Mouse (Mus musculus) urinary bladder, postnatal 36 days (tissue): Measurements from ENCODE around the gene Six1.
"Not testable (repeated sequence)": the region's sequence is repeated elsewhere in the genome, so short reads cannot be mapped to it uniquely, and the experiment has no call there.

ENCODE experiments used
- DNase-seq, 2 experiments: peaks; one replicate each; pipeline ENCODE4 v3.0.0; 2022; ENCODE audit warnings: low spot score in 2 of 2, mixed read lengths in 1 of 2

Gene Six1

DNA sequence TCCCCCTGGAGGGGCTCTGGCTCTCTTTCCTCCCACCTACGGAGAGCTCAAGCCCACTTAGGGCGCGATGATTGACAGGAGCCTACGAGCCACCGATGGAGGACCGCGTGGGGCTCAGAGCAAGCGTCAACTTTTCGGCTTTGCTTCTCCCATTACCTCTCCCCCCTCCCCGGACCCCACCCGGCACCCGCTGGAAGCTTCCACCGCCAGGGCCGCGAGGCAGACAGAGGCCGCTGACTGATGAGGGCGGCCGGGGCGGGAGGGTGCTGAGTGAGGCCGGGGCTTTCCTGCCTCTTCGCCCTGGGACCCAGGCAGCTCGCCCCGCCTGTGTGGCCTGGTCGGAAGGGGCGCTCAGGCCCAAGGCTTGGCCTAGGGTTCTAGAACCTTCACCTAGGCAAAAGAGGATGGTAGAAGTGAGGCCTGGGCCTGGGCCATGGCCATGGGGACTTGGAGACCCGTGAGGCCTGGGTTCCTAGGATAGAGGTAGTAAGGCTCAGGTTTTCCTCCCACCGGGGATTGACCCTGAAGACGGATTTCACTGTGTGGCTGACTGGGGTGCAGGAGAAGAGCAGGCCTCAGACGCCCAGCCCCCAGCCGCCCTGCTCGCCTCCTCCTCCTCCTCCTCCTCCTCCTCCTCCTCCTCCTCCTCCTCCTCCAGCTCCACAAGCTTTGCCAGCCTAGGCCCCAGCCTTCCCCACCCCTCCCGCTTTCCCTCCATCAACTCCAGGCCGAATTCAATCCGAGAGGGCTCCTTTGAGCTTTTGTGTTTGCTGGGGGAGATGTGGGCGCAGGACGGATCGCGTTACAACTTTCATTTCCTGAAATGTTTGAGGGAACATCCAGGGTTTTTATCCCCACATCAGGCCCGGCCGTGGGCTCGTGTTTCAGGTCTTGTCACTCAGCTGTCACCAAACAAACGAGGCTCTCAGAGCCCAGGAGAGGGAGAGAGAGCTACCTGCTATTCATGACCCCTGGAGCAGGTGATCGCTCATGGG is 18.5 kb downstream of the Six1 start:
- no peak for DNase-seq

- no peak for DNase-seq
Measured at GRCm38 (mm10) chr12:73032665-73033064, 21.0 kb downstream of the Six1 start.

GRCm38 (mm10) chr12:73031315-73031714 is 22.4 kb downstream of the Six1 start:
- no peak for DNase-seq

DNA sequence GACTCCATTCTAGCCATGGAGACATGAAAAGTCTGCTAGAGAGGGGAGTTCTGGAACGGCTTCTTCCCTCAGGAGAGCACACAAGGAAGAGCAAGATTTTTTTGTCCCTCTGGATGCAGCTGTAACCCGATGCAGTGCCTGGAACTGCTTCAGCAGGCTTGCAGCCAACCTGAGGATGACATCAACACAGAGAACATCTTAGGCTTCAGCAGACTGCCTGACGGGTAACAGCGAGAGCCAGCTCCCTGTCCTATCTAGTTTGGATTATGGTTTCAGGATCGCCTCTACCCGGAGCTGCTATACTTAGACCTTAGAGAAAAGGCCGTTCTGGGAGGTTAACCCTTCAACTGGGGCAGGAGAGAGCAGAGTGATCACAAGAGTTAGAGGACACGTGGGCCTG is 28.2 kb downstream of the Six1 start:
- DNase-seq: peak in 1 of 2 experiments; percentile 78

GRCm38 (mm10) chr12:73020941-73021340 is 32.7 kb downstream of the Six1 start:
- DNase-seq: peak in 1 of 2 experiments; percentile 73

- DNase-seq: no peak
Measured at GRCm38 (mm10) chr12:73020422-73020821, 33.3 kb downstream of the Six1 start.

DNA sequence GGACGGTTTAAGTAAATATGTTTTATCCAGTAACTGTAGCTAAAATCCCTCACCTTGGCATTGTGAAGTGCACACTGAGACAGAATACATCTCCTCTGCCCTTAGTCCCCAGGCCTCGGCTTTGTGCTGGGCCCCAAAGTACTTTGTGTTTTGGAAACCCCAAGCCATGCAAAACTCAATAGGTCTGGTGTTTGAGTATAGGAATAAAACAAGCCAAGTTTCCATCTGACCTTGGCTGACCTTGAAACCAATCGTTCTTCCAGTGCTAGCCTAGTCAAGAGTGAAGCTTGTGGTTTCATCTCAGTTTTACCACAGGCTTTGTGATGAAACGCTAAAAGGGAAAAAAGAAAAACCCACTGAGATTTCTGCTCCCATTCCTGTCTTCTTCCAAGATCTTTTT is 34.8 kb downstream of the Six1 start:
- no peak for DNase-seq

DNA sequence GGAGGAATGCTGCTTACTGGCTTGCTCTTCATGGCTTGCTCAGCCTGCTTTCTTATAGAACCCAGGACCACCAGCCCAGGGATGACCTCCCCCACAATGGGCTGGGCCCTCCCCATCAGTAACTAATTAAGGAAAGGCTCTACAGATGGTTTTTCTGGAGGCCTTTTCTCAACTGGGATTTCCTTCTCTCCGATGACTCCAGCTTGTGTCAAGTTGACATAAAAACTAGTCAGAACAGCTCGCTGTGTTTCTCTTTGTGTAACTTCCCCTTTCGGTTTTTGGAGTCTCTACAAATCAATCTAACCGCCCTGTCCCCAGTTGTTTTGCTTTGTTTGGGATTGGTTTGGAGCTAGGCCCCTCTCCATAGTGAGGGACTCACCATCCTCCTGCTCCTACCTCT is 37.5 kb downstream of the Six1 start:
- DNase-seq: no peak

- DNase-seq: peak; percentile 47 to 56
Measured at GRCm38 (mm10) chr12:73014311-73014710, 39.4 kb downstream of the Six1 start.

DNA sequence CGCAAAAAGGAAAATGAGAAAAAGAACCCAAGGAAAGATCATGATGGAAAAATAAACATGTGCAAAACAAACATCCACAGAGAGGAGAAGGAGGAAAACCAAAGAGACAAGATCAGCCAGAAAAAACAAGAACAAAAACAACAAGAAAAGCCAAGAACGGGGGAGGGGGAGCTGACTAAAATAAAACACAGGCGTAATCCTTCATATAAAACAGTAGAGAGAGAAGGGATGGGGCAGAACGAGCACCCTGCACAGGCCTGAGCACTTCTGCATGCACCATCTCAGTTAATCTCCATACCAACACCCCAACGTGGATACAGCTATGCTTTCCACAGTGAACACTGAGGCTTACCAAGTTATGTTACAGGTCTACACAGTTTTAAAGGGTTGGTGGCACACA is 40.9 kb downstream of the Six1 start:
- DNase-seq: no peak

DNA sequence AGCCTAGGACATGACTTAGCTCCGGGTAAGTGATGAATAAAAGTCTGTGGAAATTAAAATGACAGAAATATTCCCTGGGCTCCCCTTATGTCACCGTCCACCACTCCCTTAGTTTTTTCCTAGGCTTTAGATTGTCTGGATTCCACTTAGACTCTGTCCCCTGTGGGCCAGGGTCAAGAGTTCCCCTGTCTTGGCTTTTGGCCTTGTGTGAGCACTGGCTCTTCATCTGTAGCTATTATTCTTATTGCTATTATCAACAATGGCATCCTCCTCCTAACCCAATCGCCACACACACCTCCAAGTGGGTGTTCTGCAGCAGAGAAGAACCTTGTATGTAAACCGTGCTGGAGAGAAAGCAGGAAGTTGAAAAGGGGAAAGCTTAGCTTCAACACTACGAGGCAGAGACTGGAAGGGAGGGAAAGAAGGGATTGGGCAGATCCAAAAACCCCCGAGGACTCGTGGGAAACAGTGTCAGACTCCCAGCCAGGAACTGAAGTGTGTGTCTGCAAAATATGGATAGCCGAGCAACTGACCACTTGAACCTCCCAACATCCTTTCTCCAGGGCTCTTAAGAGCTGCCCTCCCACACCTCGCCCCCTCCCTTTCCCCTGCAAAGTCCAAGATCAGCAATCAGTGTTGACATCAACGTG is 41.4 kb downstream of the Six1 start:
- DNase-seq: no peak

DNA sequence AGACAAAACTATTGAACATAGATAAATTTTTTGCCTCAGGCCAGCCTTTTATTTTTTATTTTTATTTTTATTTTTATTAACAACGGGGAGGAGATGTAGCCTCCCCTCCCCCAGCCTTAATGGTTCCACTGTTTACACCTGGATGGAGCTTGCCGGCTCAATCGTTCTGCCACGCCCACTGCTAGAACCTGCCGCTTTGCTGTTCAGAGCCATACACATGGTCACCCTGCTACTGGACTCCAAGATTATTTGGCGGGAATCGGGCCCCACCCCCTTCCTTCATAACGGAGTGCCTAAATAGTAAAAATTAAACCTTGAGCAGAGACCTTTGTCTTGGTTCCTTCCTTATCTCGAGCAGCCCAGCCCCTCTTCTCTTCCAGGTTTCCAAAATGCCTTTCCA is 50.8 kb downstream of the Six1 start:
- not testable (repeated sequence) for DNase-seq

DNA sequence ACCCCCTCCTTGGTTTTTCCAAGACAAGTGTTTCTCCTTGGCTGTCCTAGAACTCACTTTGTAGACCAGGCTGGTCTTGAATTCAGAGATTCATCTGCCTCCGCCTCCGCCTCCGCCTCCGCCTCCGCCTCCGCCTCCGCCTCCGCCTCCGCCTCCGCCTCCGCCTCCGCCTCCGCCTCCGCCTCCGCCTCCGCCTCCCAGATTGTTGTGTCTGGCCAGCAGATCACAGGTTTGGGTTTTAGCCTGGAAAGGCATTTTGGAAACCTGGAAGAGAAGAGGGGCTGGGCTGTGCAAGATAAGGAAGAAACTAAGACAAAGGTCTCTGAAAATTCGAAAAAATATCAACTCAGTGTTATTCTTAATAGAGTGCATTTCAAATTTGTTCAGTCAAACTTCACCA is 51.4 kb downstream of the Six1 start:
- DNase-seq: peak; percentile 39 to 62

GRCm38 (mm10) chr12:72998105-72999001 is 55.3 kb downstream of the Six1 start:
- no peak for DNase-seq

DNA sequence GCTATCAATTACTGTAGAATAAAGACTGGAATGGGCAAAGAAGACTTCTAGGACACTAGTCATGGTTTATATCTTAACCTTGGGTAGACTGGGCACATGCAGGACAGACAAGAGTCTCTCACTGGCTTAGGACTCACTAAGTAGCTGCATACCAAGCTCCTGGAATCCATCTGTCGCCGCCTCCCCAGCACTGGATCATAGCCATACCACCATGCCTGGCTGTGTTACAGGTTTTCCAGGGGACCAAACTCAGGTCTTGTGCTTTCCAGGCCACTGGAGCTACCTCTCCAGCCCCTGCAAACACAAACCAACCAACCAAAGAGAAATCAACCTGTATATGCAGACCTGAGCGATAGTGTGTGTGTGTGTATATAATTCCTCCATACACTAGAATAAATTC is 57.0 kb downstream of the Six1 start:
- DNase-seq: no peak
